Mouse (Mus musculus) neural tube, embryonic 10.5 days (tissue): Measurements from ENCODE around the gene Disc1.

Source experiments
- DNase-seq: peaks from one replicate; pipeline ENCODE4 v3.0.0-alpha.2; 2017; ENCODE audit warnings: low spot score; ENCODE audit errors: extremely low spot score

Disc1 gene

GRCm38 (mm10) chr8:125257660-125258059 is 203.7 kb downstream of the Disc1 start:
- no peak for DNase-seq

DNA sequence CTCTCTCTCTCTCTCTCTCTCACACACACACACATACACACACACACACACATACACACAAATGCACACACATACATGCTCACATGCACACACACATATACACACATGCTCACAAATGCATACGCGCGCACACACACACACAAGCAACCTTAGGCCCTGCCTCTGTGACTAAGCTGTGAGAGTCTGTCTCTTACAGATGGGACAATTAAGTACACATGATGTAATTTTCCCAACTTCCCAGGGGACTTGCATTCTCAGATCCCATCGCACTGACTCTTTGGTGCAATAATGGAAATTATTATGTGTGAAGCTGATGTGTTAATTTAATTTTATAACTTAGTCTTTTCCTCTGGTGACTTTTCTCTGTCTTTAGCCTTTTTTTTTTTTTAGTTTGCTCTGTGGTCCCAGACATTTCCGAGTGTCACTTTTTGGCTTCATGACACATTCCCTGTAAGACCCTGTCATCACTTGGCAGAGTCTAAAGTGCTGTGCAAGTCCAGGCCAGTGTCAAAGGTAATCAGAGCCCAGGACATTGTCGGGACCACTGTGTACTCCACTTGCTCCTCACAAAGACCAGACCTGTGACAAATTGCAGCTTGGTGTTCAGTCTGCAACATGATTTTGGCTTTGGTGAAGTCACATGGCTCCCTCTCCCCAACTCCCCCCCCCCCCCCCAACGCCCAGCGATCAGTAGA is 205.0 kb downstream of the Disc1 start:
- DNase-seq = no peak

- no peak for DNase-seq
Measured at GRCm38 (mm10) chr8:125268181-125268705, 214.2 kb downstream of the Disc1 start.

DNA sequence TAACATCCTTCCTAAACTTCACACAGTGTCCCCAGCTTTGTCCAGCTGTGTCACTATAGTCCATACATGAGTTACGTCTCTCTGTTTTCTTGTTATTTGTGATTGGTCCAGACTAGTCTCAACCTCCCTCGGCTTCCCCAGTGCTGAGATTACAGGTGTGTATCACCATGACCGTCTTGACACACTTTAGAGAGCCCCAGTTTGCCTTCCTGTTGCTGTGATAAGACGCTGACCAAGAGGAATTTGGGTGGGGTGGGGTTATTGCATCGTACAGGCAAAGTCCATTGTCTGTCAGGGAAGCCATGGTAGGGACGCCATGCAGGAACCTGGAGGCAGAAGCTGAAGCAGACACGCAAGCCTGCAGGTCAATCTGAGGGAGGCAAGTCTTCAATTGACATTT is 216.3 kb downstream of the Disc1 start:
- no peak for DNase-seq

GRCm38 (mm10) chr8:125271357-125271756 is 217.4 kb downstream of the Disc1 start:
- DNase-seq = no peak

- no peak for DNase-seq
Measured at GRCm38 (mm10) chr8:125272089-125272866, 218.3 kb downstream of the Disc1 start.

GRCm38 (mm10) chr8:125277071-125277682 is 223.2 kb downstream of the Disc1 start:
- peak; percentile 62 for DNase-seq

DNA sequence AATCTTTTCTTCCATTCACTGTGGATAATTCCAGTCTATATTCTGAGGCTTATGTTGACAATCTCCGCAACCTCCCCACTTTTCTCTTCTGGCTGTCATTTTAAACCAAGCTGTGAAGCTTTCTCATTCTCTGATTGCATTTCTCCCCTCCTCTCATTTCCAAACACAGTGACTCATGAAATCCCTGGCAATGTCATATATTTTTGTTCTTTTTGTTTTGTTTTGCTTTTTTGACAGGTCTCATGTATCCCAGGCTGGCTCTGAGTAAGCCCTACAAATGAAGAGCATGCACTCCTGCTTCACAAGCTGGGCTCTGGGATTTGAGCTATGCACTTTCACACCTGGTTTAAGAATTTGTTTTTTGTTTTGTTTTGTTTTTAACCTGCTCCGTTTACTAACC is 225.2 kb downstream of the Disc1 start:
- DNase-seq = no peak

GRCm38 (mm10) chr8:125279892-125280291 is 225.9 kb downstream of the Disc1 start:
- no peak for DNase-seq

GRCm38 (mm10) chr8:125282531-125282930 is 228.5 kb downstream of the Disc1 start:
- no peak for DNase-seq

- DNase-seq = no peak
Measured at GRCm38 (mm10) chr8:125283542-125283941, 229.5 kb downstream of the Disc1 start.

DNA sequence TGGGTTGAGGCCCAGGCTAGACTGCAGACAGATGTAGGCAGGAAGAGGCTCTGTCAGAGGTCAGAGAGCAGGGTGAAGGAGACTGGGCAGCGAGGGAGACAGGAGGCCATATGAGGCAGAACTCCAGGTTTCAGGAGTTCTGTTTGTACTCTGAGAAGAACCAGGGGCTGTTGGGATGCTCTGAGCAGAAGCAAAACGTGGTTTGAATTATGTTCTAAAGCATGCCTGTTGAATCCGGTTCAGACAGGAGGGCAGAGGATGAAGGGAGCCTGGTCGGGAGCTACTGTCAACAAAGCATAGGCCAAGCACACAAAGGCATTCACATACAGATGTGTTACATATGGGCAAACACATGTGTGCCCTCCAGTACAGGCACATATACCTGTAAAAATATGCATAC is 230.9 kb downstream of the Disc1 start:
- no peak for DNase-seq

DNA sequence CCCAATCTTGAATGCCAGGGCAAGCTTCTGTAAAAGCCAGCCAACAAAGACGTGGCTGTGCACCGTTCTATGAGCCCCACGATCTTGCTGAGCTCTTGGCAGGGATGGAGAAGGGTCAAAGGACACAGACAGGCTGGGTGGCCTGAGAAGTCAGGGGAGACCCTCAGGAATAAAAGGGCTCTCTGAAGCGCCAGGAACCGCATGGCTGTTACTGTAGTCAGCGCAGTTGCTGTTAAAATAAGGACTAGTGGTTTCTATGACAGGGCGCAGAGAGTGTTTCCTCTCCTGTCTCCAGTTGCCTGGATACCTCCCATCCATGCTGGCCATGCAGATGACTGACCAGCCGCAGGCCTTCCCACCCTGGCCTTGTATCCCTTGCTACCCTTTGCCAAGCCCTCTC is 231.4 kb downstream of the Disc1 start:
- no peak for DNase-seq

- DNase-seq = no peak
Measured at GRCm38 (mm10) chr8:125285966-125286681, 232.1 kb downstream of the Disc1 start.

GRCm38 (mm10) chr8:125287311-125287710 is 233.3 kb downstream of the Disc1 start:
- no peak for DNase-seq

GRCm38 (mm10) chr8:125287841-125288341 is 233.9 kb downstream of the Disc1 start:
- DNase-seq = no peak

- no peak for DNase-seq
Measured at GRCm38 (mm10) chr8:125291506-125291905, 237.5 kb downstream of the Disc1 start.

- no peak for DNase-seq
Measured at GRCm38 (mm10) chr8:125291932-125292717, 238.1 kb downstream of the Disc1 start.

DNA sequence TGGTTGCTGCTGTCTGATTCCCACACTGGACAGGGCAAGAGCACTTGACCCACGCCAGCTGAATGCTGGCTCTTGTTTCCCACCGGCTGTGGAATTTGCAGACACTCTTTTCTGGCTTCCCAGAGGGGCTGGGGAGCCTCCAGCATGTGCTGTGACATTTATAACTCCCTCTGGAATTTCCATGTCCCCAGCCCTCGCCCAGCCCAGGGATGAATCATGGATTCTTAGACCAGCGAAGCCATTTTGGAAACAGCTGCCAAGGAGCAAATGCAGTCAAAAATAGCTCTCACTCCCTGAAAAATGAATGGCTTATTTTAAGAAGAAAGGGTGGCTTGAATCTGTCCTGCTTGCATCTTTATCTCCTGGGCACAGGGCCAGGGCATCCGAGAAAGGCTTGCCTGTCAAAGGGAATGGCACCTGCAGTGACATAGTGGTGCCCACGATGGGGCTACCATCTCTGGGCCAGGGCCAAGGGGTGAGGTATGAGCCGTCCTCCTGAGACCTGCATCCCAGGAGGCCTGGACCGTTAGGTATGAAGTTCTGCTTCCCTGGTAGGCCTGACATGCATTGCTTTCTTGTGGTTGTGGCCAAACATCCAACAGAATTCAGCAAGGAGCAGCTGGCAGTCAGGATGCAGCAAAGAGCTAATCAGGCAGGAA is 239.1 kb downstream of the Disc1 start:
- no peak for DNase-seq

DNA sequence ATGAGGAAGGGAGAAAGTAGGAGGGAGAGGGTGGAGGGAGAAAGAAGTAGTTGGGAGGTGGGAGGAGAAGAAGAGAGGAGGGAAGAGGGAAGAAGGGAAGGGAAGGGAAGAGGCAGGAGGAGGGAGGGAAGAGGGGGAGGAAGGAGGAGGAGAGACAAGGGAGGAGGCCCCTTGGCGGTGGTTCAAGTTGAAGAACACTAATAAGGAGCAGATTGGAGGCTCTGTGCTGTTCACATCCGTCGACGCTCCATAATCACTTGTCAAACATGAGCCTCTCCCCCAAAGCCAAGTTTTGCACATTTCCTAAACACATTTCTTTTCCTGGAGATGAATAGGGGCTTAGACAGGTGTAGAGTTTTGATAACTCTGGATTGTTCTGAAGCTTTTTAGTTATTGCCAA is 245.3 kb downstream of the Disc1 start:
- DNase-seq = no peak
